Mouse (Mus musculus) MEL (cell line): ENCODE results near the gene Ptpdc1. TPM values are rescaled to one million over a fixed set of nuclear protein-coding genes. Genes with fewer than 3 reads are reported as not detected.

Experiments used
- DNase-seq: peaks from one replicate; pipeline ENCODE4 v3.0.0; 2011; ENCODE audit warnings: low read depth, low spot score
- H3K27ac ChIP-seq: 2 replicates; pipeline ENCODE4 v1.5.1; 2012; ENCODE audit warnings: low read depth, mild to moderate bottlenecking, control low read depth, low read length, moderate library complexity; ENCODE audit not compliant: control insufficient read depth
- H3K27me3 ChIP-seq, 2 experiments: fragments of 150-350 bp in 1 of 2; sonication (generic) in 1 of 2; 2 replicates each; pipeline ENCODE4 v1.6.1; 2012; ENCODE audit warnings: low read length in 2 of 2, mild to moderate bottlenecking in 2 of 2, improper control_type of control experiment in 1 of 2, moderate library complexity in 1 of 2; ENCODE audit not compliant: insufficient read depth in 2 of 2, control insufficient read depth in 1 of 2
- H3K36me3 ChIP-seq, 2 experiments: 2 replicates each; pipeline ENCODE4 v1.6.1; 2012 to 2014; ENCODE audit warnings: low read length in 2 of 2, improper control_type of control experiment in 1 of 2, inconsistent platforms in 1 of 2, mild to moderate bottlenecking in 1 of 2; ENCODE audit not compliant: insufficient read depth in 2 of 2, control insufficient read depth in 1 of 2
- H3K4me1 ChIP-seq, 2 experiments: fragments of 150-350 bp in 1 of 2; sonication (generic) in 1 of 2; 2 replicates each; pipeline ENCODE4 v1.6.1; 2012; ENCODE audit warnings: low read length in 2 of 2, improper control_type of control experiment in 1 of 2, mild to moderate bottlenecking in 1 of 2; ENCODE audit not compliant: insufficient read depth in 2 of 2, control insufficient read depth in 1 of 2
- H3K4me3 ChIP-seq, 2 experiments: fragments of 150-350 bp in 1 of 2; sonication (generic) in 1 of 2; 2 replicates each; pipeline ENCODE4 v1.5.1; 2012; ENCODE audit warnings: low read depth in 2 of 2, low read length in 2 of 2, mild to moderate bottlenecking in 2 of 2, moderate library complexity in 2 of 2, control low read depth in 1 of 2, improper control_type of control experiment in 1 of 2; ENCODE audit not compliant: control insufficient read depth in 1 of 2, insufficient read depth in 1 of 2
- H3K79me2 ChIP-seq: 2 replicates; pipeline ENCODE4 v1.6.1; 2012; ENCODE audit warnings: mild to moderate bottlenecking, low read length, moderate library complexity; ENCODE audit not compliant: control insufficient read depth, poor library complexity, insufficient read depth
- H3K9ac ChIP-seq: 2 replicates; pipeline ENCODE4 v1.6.1; 2012; ENCODE audit warnings: low read depth, mild to moderate bottlenecking, control low read depth, low read length, moderate library complexity; ENCODE audit not compliant: control insufficient read depth, poor library complexity, severe bottlenecking
- H3K9me3 ChIP-seq: fragments of 150-350 bp; sonication (generic); replicated peaks from 2 replicates; pipeline ENCODE4 v1.6.1; 2012; ENCODE audit warnings: mild to moderate bottlenecking, low read length, improper control_type of control experiment, moderate library complexity; ENCODE audit not compliant: insufficient read depth
- BHLHE40 ChIP-seq: IDR thresholded peaks from 2 replicates; pipeline ENCODE4 v1.6.1; 2012; ENCODE audit warnings: low read depth, mild to moderate bottlenecking, inconsistent platforms, low read length, improper control_type of control experiment, borderline replicate concordance
- CHD1 ChIP-seq: IDR thresholded peaks from 2 replicates; pipeline ENCODE4 v1.6.1; 2012; ENCODE audit warnings: low read depth, mild to moderate bottlenecking, inconsistent platforms, low read length, improper control_type of control experiment
- CTCF ChIP-seq, 3 experiments: IDR thresholded peaks in 2 of 3; conservative IDR thresholded peaks in 1 of 3; 2 replicates each; pipeline ENCODE4 v1.5.1; 2011 to 2012; ENCODE audit warnings: low read length in 3 of 3, low read depth in 2 of 3, mild to moderate bottlenecking in 2 of 3, improper control_type of control experiment in 1 of 3, inconsistent platforms in 1 of 3, mixed read lengths in 1 of 3, moderate library complexity in 1 of 3; ENCODE audit not compliant: control insufficient read depth in 1 of 3, insufficient read depth in 1 of 3, poor library complexity in 1 of 3, severe bottlenecking in 1 of 3
- ELF1 ChIP-seq: IDR thresholded peaks from 2 replicates; pipeline ENCODE4 v1.6.1; 2014; ENCODE audit warnings: low read depth, mild to moderate bottlenecking, inconsistent platforms, low read length, improper control_type of control experiment, moderate library complexity
- ETS1 ChIP-seq: IDR thresholded peaks from 2 replicates; pipeline ENCODE4 v1.6.1; 2012; ENCODE audit warnings: low read depth, mild to moderate bottlenecking, inconsistent platforms, low read length, improper control_type of control experiment, moderate library complexity
- GABPA ChIP-seq: IDR thresholded peaks from 2 replicates; pipeline ENCODE4 v1.6.1; 2012; ENCODE audit warnings: low read depth, mild to moderate bottlenecking, inconsistent platforms, low read length, improper control_type of control experiment, moderate library complexity
- GATA1 ChIP-seq: IDR thresholded peaks from 2 replicates; pipeline ENCODE4 v1.6.1; 2011; ENCODE audit warnings: low read depth, low read length, improper control_type of control experiment
- HCFC1 ChIP-seq: IDR thresholded peaks from 2 replicates; pipeline ENCODE4 v1.6.1; 2012; ENCODE audit warnings: low read depth, mild to moderate bottlenecking, inconsistent platforms, low read length, improper control_type of control experiment, moderate library complexity
- KAT2A ChIP-seq: conservative IDR thresholded peaks from 2 replicates; pipeline ENCODE4 v1.6.1; 2012; ENCODE audit warnings: low read depth, low read length, improper control_type of control experiment, inconsistent platforms
- MAFK ChIP-seq: IDR thresholded peaks from 2 replicates; pipeline ENCODE4 v1.6.1; 2011; ENCODE audit warnings: low read depth, mild to moderate bottlenecking, low read length, improper control_type of control experiment, borderline replicate concordance
- MAX ChIP-seq: IDR thresholded peaks from 2 replicates; pipeline ENCODE4 v1.6.1; 2011; ENCODE audit warnings: low read length, improper control_type of control experiment
- MEF2A ChIP-seq: IDR thresholded peaks from 2 replicates; pipeline ENCODE4 v1.6.1; 2014; ENCODE audit warnings: low read depth, mild to moderate bottlenecking, inconsistent platforms, low read length, improper control_type of control experiment; ENCODE audit not compliant: poor library complexity, insufficient replicate concordance, severe bottlenecking; ENCODE audit errors: extremely low read depth
- MXI1 ChIP-seq: IDR thresholded peaks from 2 replicates; pipeline ENCODE4 v1.6.1; 2011; ENCODE audit warnings: mild to moderate bottlenecking, low read depth, low read length, improper control_type of control experiment
- MYB ChIP-seq: IDR thresholded peaks from 2 replicates; pipeline ENCODE4 v1.6.1; 2011; ENCODE audit warnings: mild to moderate bottlenecking, low read depth, low read length, improper control_type of control experiment
- MYC ChIP-seq: IDR thresholded peaks from 2 replicates; pipeline ENCODE4 v1.6.1; 2011; ENCODE audit warnings: low read depth, mild to moderate bottlenecking, low read length, improper control_type of control experiment, moderate library complexity
- NELFE ChIP-seq: IDR thresholded peaks from 2 replicates; pipeline ENCODE4 v1.6.1; 2011; ENCODE audit warnings: low read depth, low read length, improper control_type of control experiment
- NRF1 ChIP-seq: IDR thresholded peaks from 2 replicates; pipeline ENCODE4 v1.6.1; 2014; ENCODE audit warnings: low read depth, mild to moderate bottlenecking, inconsistent platforms, low read length, improper control_type of control experiment, moderate library complexity; ENCODE audit not compliant: poor library complexity, insufficient read depth, severe bottlenecking
- POLR2A ChIP-seq, 2 experiments: IDR thresholded peaks; 2 replicates each; pipeline ENCODE4 v1.6.1; 2011 to 2012; ENCODE audit warnings: low read length in 2 of 2, mild to moderate bottlenecking in 2 of 2, control low read depth in 1 of 2, improper control_type of control experiment in 1 of 2, low read depth in 1 of 2, moderate library complexity in 1 of 2; ENCODE audit not compliant: control insufficient read depth in 1 of 2, insufficient read depth in 1 of 2, poor library complexity in 1 of 2
- RAD21 ChIP-seq: IDR thresholded peaks from 2 replicates; pipeline ENCODE4 v1.6.1; 2011; ENCODE audit warnings: mild to moderate bottlenecking, low read depth, low read length, improper control_type of control experiment
- SIN3A ChIP-seq: IDR thresholded peaks from 2 replicates; pipeline ENCODE4 v1.6.1; 2012; ENCODE audit warnings: low read length, improper control_type of control experiment, inconsistent platforms
- SMC3 ChIP-seq: IDR thresholded peaks from 2 replicates; pipeline ENCODE4 v1.6.1; 2011; ENCODE audit warnings: low read depth, low read length, improper control_type of control experiment
- TAL1 ChIP-seq: IDR thresholded peaks from 2 replicates; pipeline ENCODE4 v1.6.1; 2012; ENCODE audit warnings: mild to moderate bottlenecking, inconsistent platforms, low read length, moderate library complexity, mixed read lengths
- TCF12 ChIP-seq: IDR thresholded peaks from 2 replicates; pipeline ENCODE4 v1.6.1; 2014; ENCODE audit warnings: low read depth, mild to moderate bottlenecking, inconsistent platforms, low read length, improper control_type of control experiment, moderate library complexity
- USF1 ChIP-seq: IDR thresholded peaks from 2 replicates; pipeline ENCODE4 v1.6.1; 2014; ENCODE audit warnings: low read depth, mild to moderate bottlenecking, inconsistent platforms, low read length, improper control_type of control experiment, moderate library complexity
- USF2 ChIP-seq, 2 experiments: IDR thresholded peaks; 2 replicates each; pipeline ENCODE4 v1.6.1; 2011 to 2012; ENCODE audit warnings: improper control_type of control experiment in 2 of 2, low read length in 2 of 2, borderline replicate concordance in 1 of 2, inconsistent platforms in 1 of 2, low read depth in 1 of 2, mild to moderate bottlenecking in 1 of 2; ENCODE audit not compliant: insufficient read depth in 1 of 2
- ZC3H11A ChIP-seq: IDR thresholded peaks from 2 replicates; pipeline ENCODE4 v1.6.1; 2012; ENCODE audit warnings: low read depth, mild to moderate bottlenecking, inconsistent platforms, low read length, improper control_type of control experiment
- ZMIZ1 ChIP-seq: IDR thresholded peaks from 2 replicates; pipeline ENCODE4 v1.6.1; 2012; ENCODE audit warnings: low read depth, mild to moderate bottlenecking, inconsistent platforms, low read length, improper control_type of control experiment, moderate library complexity
- ZNF384 ChIP-seq: IDR thresholded peaks from 2 replicates; pipeline ENCODE4 v1.6.1; 2012; ENCODE audit warnings: low read depth, mild to moderate bottlenecking, inconsistent platforms, low read length, improper control_type of control experiment
- polyA plus RNA-seq, 2 experiments: library from polyadenylated mRNA; stranded (reverse) in 1 of 2; unstranded in 1 of 2; fragments of >175 nt in 1 of 2; fragments of >200 nt in 1 of 2; gene quantifications; 2 replicates each; pipeline versions ENCODE4 v1.2.1 to v1.2.4; 2012; ENCODE audit warnings: low replicate concordance in 2 of 2, low read depth in 1 of 2; ENCODE audit not compliant: insufficient read length in 2 of 2, insufficient read depth in 1 of 2, missing spikeins in 1 of 2
- total RNA-seq: library from RNA; depleted of rRNA; stranded (reverse); fragments of 300-350 nt; gene quantifications from 2 replicates; pipeline ENCODE4 v1.2.3, GENCODE M21; 2012

Gene Ptpdc1
- total and polyA plus RNA-seq, 3 experiments, result 3.3 to 7.6 TPM; not detected in 1

DNA sequence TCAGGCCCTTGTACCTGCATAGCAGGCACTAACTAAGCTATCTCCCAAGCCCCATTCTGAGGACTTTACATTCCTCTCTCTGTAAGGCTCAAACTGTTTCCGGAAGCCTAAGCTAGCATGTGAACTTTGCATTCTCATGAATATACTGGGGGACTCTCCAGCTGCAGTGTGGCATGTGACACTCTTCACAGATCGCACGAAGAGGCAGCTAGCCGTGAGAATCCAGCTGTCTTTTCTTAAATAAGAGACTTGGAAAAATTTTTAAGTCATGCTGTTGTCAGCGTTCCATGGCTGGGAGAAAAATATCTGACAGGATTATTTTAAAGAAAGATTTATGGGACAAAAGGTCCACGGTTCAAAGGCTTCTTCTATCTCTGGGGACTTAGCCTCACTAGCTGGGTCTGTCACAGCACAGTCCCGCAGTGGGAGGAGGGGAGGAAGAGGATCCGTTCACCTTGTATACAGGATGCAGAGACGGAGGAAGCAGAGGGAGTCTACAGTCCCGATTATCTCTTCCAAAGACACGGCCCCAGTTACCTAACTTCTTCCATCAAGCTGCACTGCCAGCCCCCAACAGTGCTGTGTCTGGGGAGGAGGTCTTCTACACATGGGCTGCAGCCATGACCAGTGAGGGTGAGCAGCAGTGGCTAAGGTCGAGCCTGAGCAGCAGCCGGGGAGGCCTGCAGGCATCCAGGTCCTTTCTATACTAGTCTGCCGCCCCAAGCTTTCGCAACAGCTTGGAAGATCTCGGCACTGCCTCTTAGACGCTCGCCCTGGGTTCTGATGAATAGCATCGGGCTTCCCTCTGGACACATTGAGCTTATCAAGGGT lies 51.7 kb downstream of the Ptpdc1 start:
- H3K4me3 ChIP-seq, result no peak overlapping the region
- no peak for TF ChIP-seq MYC
- TF ChIP-seq KAT2A, result no peak
- no peak for TF ChIP-seq MXI1
- no peak for TF ChIP-seq MEF2A
- no peak for TF ChIP-seq NELFE
- no peak for TF ChIP-seq TCF12
- TF ChIP-seq MYB, result no peak
- TF ChIP-seq USF2 (IDR thresholded peaks at IDR 0.05; ENCODE audit: borderline replicate concordance in 1 of 2, insufficient read depth in 1 of 2, low read depth in 1 of 2, low read length in 2 of 2), result no peak
- TF ChIP-seq CHD1, result no peak
- no peak for TF ChIP-seq GABPA
- no peak for TF ChIP-seq BHLHE40
- TF ChIP-seq CTCF (IDR thresholded peaks at IDR 0.05 in 2 of 3, conservative IDR thresholded peaks at IDR 0.05 in 1 of 3; ENCODE audit: control insufficient read depth in 1 of 3, insufficient read depth in 1 of 3, low read depth in 2 of 3, low read length in 3 of 3, poor library complexity in 1 of 3, severe bottlenecking in 1 of 3), result no peak
- no peak for TF ChIP-seq TAL1
- TF ChIP-seq ELF1, result no peak
- TF ChIP-seq, all 39 proteins: peak for 0
- DNase-seq, result no peak
- Histone ChIP-seq H3K79me2 (no peaks in the 10 kb centered on the region), H3K27me3 (no peaks in the 10 kb centered on the region), H3K36me3 (peaks cover 0 to 11% of the 10 kb centered on the region in 2 experiments; a peak in 2 of 4 replicates), H3K9ac (no peak overlapping the region), H3K27ac (no peak overlapping the region), H3K4me1 (peaks cover 8 to 14% of the 10 kb centered on the region in 2 experiments), H3K9me3 (no peaks in the 10 kb centered on the region)

DNA sequence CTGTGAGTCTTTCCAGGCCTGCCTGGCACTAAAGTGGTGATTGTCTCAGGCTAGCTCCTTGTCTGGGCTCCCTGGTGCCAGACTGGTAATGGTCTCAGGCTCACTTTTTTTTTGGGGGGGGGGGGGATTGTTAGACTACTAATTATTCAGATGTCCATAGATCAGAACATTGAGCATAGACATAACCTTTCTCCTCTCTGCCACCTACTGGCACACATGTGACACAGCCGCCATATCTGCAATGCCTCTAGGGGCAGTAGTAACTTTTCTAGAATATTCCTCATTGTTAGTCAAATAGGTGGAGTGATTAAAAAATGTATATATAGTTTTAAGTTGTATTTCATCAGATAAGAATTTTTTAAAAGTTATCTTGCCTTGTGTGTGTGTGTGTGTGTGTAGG lies 53.3 kb downstream of the Ptpdc1 start:
- no peak overlapping the region for H3K27ac ChIP-seq
- peaks cover 0 to 11% of the 10 kb centered on the region in 2 experiments; a peak in 2 of 4 replicates for H3K36me3 ChIP-seq
- no peaks in the 10 kb centered on the region for H3K79me2 ChIP-seq
- no peak overlapping the region for H3K9ac ChIP-seq
- H3K4me1 ChIP-seq, result peaks cover 8 to 15% of the 10 kb centered on the region in 2 experiments
- H3K9me3 ChIP-seq, result no peaks in the 10 kb centered on the region
- peak; percentile 75 for DNase-seq
- H3K27me3 ChIP-seq, result no peaks in the 10 kb centered on the region
- H3K4me3 ChIP-seq, result no peak overlapping the region
- TF ChIP-seq BHLHE40, result no peak
- TF ChIP-seq POLR2A (IDR thresholded peaks at IDR 0.05; ENCODE audit: control insufficient read depth in 1 of 2, insufficient read depth in 1 of 2, low read depth in 1 of 2, low read length in 2 of 2, poor library complexity in 1 of 2), result no peak
- no peak for TF ChIP-seq ZMIZ1
- peak; percentile 90 for TF ChIP-seq SMC3
- TF ChIP-seq ZNF384, result no peak
- TF ChIP-seq GATA1, result no peak
- peak; percentile 59; the same call in 1 of the 2 replicates for TF ChIP-seq MAX
- TF ChIP-seq GABPA, result no peak
- TF ChIP-seq RAD21, result peak; percentile 75
- no peak for TF ChIP-seq NRF1
- no peak for TF ChIP-seq MXI1
- no peak for TF ChIP-seq MYB
- TF ChIP-seq MAFK, result no peak
- TF ChIP-seq USF2 (IDR thresholded peaks at IDR 0.05; ENCODE audit: borderline replicate concordance in 1 of 2, insufficient read depth in 1 of 2, low read depth in 1 of 2, low read length in 2 of 2), result no peak
- TF ChIP-seq SIN3A, result no peak
- no peak for TF ChIP-seq ETS1
- TF ChIP-seq USF1, result peak; percentile 63
- TF ChIP-seq ELF1, result no peak
- peak; percentile 70 to 99 (median 83) for TF ChIP-seq CTCF (IDR thresholded peaks at IDR 0.05 in 2 of 3, conservative IDR thresholded peaks at IDR 0.05 in 1 of 3; ENCODE audit: control insufficient read depth in 1 of 3, insufficient read depth in 1 of 3, low read depth in 2 of 3, low read length in 3 of 3, poor library complexity in 1 of 3, severe bottlenecking in 1 of 3)
- TF ChIP-seq TCF12, result no peak
- no peak for TF ChIP-seq NELFE
- no peak for TF ChIP-seq HCFC1
- TF ChIP-seq ZC3H11A, result peak; percentile 78
